ENCODE assay signal across 9 mouse cellular contexts in the genomic region with DNA sequence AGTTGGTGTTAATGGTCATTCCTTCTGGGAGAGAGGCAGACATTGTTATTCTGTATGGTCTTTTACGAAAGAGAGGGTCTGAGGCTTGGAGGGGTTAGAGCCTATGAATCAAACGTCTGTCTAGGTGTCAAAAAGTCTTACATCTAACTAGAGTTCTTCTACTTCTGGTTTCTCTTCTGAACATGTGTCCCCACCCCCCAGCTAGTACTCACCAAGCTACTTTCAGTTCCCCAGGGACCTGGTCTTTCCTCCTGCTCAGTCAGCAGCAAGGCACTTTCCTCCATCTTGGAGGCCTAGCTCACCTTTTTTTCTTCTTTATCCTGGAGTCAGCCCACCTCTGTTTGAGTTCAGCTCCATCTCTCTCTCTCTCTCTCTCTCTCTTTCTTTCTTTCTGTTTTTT. TPM values are rescaled to one million over a fixed set of nuclear protein-coding genes. Genes with fewer than 3 reads are reported as not detected.
DNase-seq lines count a peak whose midpoint lies in the region; ATAC-seq lines count a peak whose summit lies in the region.
"Had no signal": no experiment of that assay in that cellular context is flagged by ENCODE, and none has a peak within 500 bp of the region (broad histone marks: within the 10 kb centered on the region; RNA-seq: fewer than 3 reads in every experiment).

No protein-coding gene starts in this region.

- H3K4me2 ChIP-seq in neural tube, embryonic 11.5 days (ENCODE audit: low read depth) = peak overlapping the region; percentile 63
- peak overlapping the region; percentile 79 for H3K4me2 ChIP-seq in heart, embryonic 12.5 days
- H3K4me2 ChIP-seq in liver, embryonic 13.5 days = peak overlapping the region; percentile 61

- H3K9ac ChIP-seq in neural tube, embryonic 11.5 days (ENCODE audit: low read length) = no peak overlapping the region
- H3K9ac ChIP-seq in heart, embryonic 12.5 days = peak overlapping the region; percentile 71; the same call in 1 of the 2 replicates
- H3K9ac ChIP-seq in liver, embryonic 13.5 days = no peak overlapping the region

- ATAC-seq in neural tube, embryonic 11.5 days (ENCODE audit: insufficient read depth, low FRiP score, low TSS enrichment) = no peak
- ATAC-seq in heart, embryonic 12.5 days (ENCODE audit: insufficient number of reproducible peaks, low FRiP score) = no peak
- ATAC-seq in liver, embryonic 13.5 days (ENCODE audit: low read depth) = no peak

- H3K27me3 ChIP-seq in neural tube, embryonic 11.5 days (ENCODE audit: control insufficient read depth, insufficient read depth, low read length) = no peaks in the 10 kb centered on the region
- no peaks in the 10 kb centered on the region for H3K27me3 ChIP-seq in heart, embryonic 12.5 days (replicated peaks)
- no peaks in the 10 kb centered on the region for H3K27me3 ChIP-seq in liver, embryonic 13.5 days

- WGBS in neural tube, embryonic 11.5 days = 75% methylated on average over 2 of the region's 2 CpGs
- WGBS in heart, embryonic 12.5 days = 75% methylated on average over 2 of the region's 2 CpGs
- 55% methylated on average over 2 of the region's 2 CpGs for WGBS in liver, embryonic 13.5 days (ENCODE audit: insufficient replicate concordance)

- no peaks in the 10 kb centered on the region for H3K36me3 ChIP-seq in neural tube, embryonic 11.5 days (ENCODE audit: control insufficient read depth, insufficient read depth, low read length)
- H3K36me3 ChIP-seq in heart, embryonic 12.5 days = no peaks in the 10 kb centered on the region
- H3K36me3 ChIP-seq in liver, embryonic 13.5 days = no peaks in the 10 kb centered on the region

- no peak overlapping the region for H3K27ac ChIP-seq in neural tube, embryonic 11.5 days (ENCODE audit: low read depth, low read length)
- no peak overlapping the region for H3K27ac ChIP-seq in heart, embryonic 12.5 days (ENCODE audit: poor library complexity, severe bottlenecking)
- H3K27ac ChIP-seq in liver, embryonic 13.5 days = no peak overlapping the region

- no peak for DNase-seq in neural tube, embryonic 11.5 days (ENCODE audit: low spot score)
- DNase-seq in neural tube, embryonic 10.5 days (ENCODE audit: extremely low spot score, low spot score) = no peak
- DNase-seq in liver, embryonic 13.5 days = no peak
- DNase-seq in naive thymus-derived CD4-positive, alpha-beta T cell, adult 2 months (ENCODE audit: low read depth) = peak; percentile 35
- DNase-seq in cerebellum, postnatal 4 days (ENCODE audit: low spot score in 2 of 2) = no peak
- DNase-seq in adipocyte (ENCODE audit: low spot score) = no peak
- DNase-seq in frontal cortex, adult 2 months (ENCODE audit: extremely low spot score in 1 of 2, low spot score in 1 of 2) = no peak

- no peaks in the 10 kb centered on the region for H3K9me3 ChIP-seq in neural tube, embryonic 11.5 days (ENCODE audit: control insufficient read depth, low read length)
- no peaks in the 10 kb centered on the region for H3K9me3 ChIP-seq in heart, embryonic 12.5 days (replicated peaks)
- H3K9me3 ChIP-seq in liver, embryonic 13.5 days (replicated peaks) = no peaks in the 10 kb centered on the region

- H3K4me3 ChIP-seq in neural tube, embryonic 11.5 days (ENCODE audit: low read depth, low read length) = no peak overlapping the region; the same call in 1 of the 2 replicates
- peak overlapping the region; percentile 45 for H3K4me3 ChIP-seq in heart, embryonic 12.5 days
- no peak overlapping the region for H3K4me3 ChIP-seq in liver, embryonic 13.5 days (replicated peaks)
- H3K4me3 ChIP-seq: myocyte had no signal

- peaks cover 3% of the 10 kb centered on the region; the same call in 1 of the 2 replicates for H3K4me1 ChIP-seq in neural tube, embryonic 11.5 days (ENCODE audit: control insufficient read depth, insufficient read depth, low read length)
- H3K4me1 ChIP-seq in heart, embryonic 12.5 days (replicated peaks) = peaks cover 21% of the 10 kb centered on the region; the same call in 1 of the 2 replicates
- H3K4me1 ChIP-seq in liver, embryonic 13.5 days (replicated peaks) = peaks cover 28% of the 10 kb centered on the region

RNA-seq across cellular contexts. Expression of gene Entpd1, which starts 48.9 kb away (rescaled TPM):
- polyA plus RNA-seq in neural tube, embryonic 11.5 days (2014; fragmentation: Nextera tagmentation; extraction: Ambion mirVana) = 6.6 and 9.1 TPM in 2 replicates
- 10.6 and 10.9 TPM in 2 replicates for polyA plus RNA-seq in heart, embryonic 12.5 days (2016; fragmentation: Nextera tagmentation; extraction: Ambion mirVana)
- polyA plus RNA-seq in liver, embryonic 13.5 days (2015; fragmentation: Nextera tagmentation; extraction: Ambion mirVana) = 2.6 and 3.3 TPM in 2 replicates
- 10.9 and 13.1 TPM in 2 replicates for polyA plus RNA-seq in frontal cortex, adult 2 months (2012; rRNA removed)

RNA-seq across cellular contexts. Expression of gene Tctn3, which starts 49.1 kb away (rescaled TPM):
- 10.0 and 12.1 TPM in 2 replicates for polyA plus RNA-seq in neural tube, embryonic 11.5 days (2014; fragmentation: Nextera tagmentation; extraction: Ambion mirVana)
- 10.6 and 11.1 TPM in 2 replicates for polyA plus RNA-seq in heart, embryonic 12.5 days (2016; fragmentation: Nextera tagmentation; extraction: Ambion mirVana)
- 1.9 and 2.6 TPM in 2 replicates for polyA plus RNA-seq in liver, embryonic 13.5 days (2015; fragmentation: Nextera tagmentation; extraction: Ambion mirVana)
- 29.6 and 35.7 TPM in 2 replicates for polyA plus RNA-seq in frontal cortex, adult 2 months (2012; rRNA removed)
